Mouse (Mus musculus) cerebellum, adult 11 months (tissue): ENCODE measurements at regions not wholly inside any gene's neighbourhood (a gene's known extent, or its start where the extent isn't known, plus 50 kb on each side); places are given as distances from the start of the nearest gene placed in this dataset.
"Not testable (repeated sequence)": the region's sequence is repeated elsewhere in the genome, so short reads cannot be mapped to it uniquely, and the experiment has no call there.

ENCODE experiments used
- DNase-seq: peaks from one replicate; pipeline ENCODE4 v3.0.0; 2022

GRCm38 (mm10) chr6:37703946-37704345, 166.7 kb upstream of the Trim24 start:
- DNase-seq, result no peak

- DNase-seq, result no peak
These were observed 164.9 kb upstream of the Trim24 start for GRCm38 (mm10) chr6:37705733-37706145.

- not testable (repeated sequence) for DNase-seq
These were observed 162.9 kb upstream of the Trim24 start for GRCm38 (mm10) chr6:37707671-37708070.

- no peak for DNase-seq
These were observed 158.8 kb upstream of the Trim24 start for GRCm38 (mm10) chr6:37711766-37712165.

GRCm38 (mm10) chr6:37713411-37713810, 157.2 kb upstream of the Trim24 start:
- DNase-seq, result no peak

GRCm38 (mm10) chr6:37714223-37714928, 156.2 kb upstream of the Trim24 start:
- no peak for DNase-seq

GRCm38 (mm10) chr6:37721736-37722135, 148.9 kb upstream of the Trim24 start:
- DNase-seq, result no peak

- DNase-seq, result peak; percentile 22
These were observed 147.3 kb upstream of the Trim24 start for GRCm38 (mm10) chr6:37723337-37723736.

GRCm38 (mm10) chr6:37724240-37724639, 146.4 kb upstream of the Trim24 start:
- no peak for DNase-seq

- DNase-seq, result no peak
These were observed 142.0 kb upstream of the Trim24 start for GRCm38 (mm10) chr6:37728621-37729020.

- DNase-seq, result no peak
These were observed 141.4 kb upstream of the Trim24 start for GRCm38 (mm10) chr6:37729165-37729564.

- DNase-seq, result no peak
These were observed 139.9 kb upstream of the Trim24 start for GRCm38 (mm10) chr6:37730500-37731239.

GRCm38 (mm10) chr6:37732385-37732784, 138.2 kb upstream of the Trim24 start:
- DNase-seq, result peak; percentile 30

GRCm38 (mm10) chr6:37735288-37735961, 135.2 kb upstream of the Trim24 start:
- no peak for DNase-seq

GRCm38 (mm10) chr6:37735962-37736297, 134.7 kb upstream of the Trim24 start:
- DNase-seq, result no peak

- no peak for DNase-seq
These were observed 129.4 kb upstream of the Trim24 start for GRCm38 (mm10) chr6:37740982-37741889.

- not testable (repeated sequence) for DNase-seq
These were observed 128.7 kb upstream of the Trim24 start for GRCm38 (mm10) chr6:37741916-37742315.

GRCm38 (mm10) chr6:37744679-37745078, 125.9 kb upstream of the Trim24 start:
- DNase-seq, result no peak

GRCm38 (mm10) chr6:37745393-37746100, 125.1 kb upstream of the Trim24 start:
- no peak for DNase-seq

GRCm38 (mm10) chr6:37747793-37748192, 122.8 kb upstream of the Trim24 start:
- DNase-seq, result not testable (repeated sequence)

- no peak for DNase-seq
These were observed 122.2 kb upstream of the Trim24 start for GRCm38 (mm10) chr6:37748296-37748980.
